Mouse (Mus musculus) megakaryocyte, embryonic 14.5 days (primary cell): ENCODE data around the gene Rtl9.

ENCODE experiments used
- FLI1 ChIP-seq: IDR thresholded peaks from 2 replicates; pipeline ENCODE4 v1.6.1; 2012; ENCODE audit warnings: low read length, inconsistent platforms, mixed read lengths
- GATA1 ChIP-seq: IDR thresholded peaks from 3 replicates; pipeline ENCODE4 v1.6.1; 2012; ENCODE audit warnings: mixed read lengths, low read length, inconsistent platforms, borderline replicate concordance

GRCm38 (mm10) chrX:143051478-143051877, 47.9 kb upstream of the Rtl9 start:
- TF ChIP-seq GATA1, result no peak
- TF ChIP-seq FLI1, result no peak
